ENCODE assay signal across 27 mouse cellular contexts in genomic region chr10:110917521-110917920, GRCm38 (mm10).
"Had no signal": no experiment of that assay in that cellular context is flagged by ENCODE, and none has a peak within 500 bp of the region (broad histone marks: within the 10 kb centered on the region; RNA-seq: fewer than 3 reads in every experiment).

No protein-coding gene starts in this region.

- H3K9me3 ChIP-seq: embryonic facial prominence, embryonic 12.5 days; embryonic facial prominence, embryonic 13.5 days; embryonic facial prominence, embryonic 15.5 days; forebrain, embryonic 12.5 days; forebrain, embryonic 13.5 days; forebrain, embryonic 15.5 days had no signal

- H3K4me2 ChIP-seq: embryonic facial prominence, embryonic 15.5 days; forebrain, embryonic 12.5 days; forebrain, embryonic 13.5 days; forebrain, embryonic 15.5 days had no signal

- ATAC-seq: forebrain, embryonic 13.5 days; forebrain, embryonic 14.5 days; forebrain, embryonic 15.5 days; forebrain, embryonic 16.5 days; forebrain, postnatal 0 days had no signal

- H3K27ac ChIP-seq: embryonic facial prominence, embryonic 15.5 days; forebrain, embryonic 10.5 days; forebrain, embryonic 12.5 days; forebrain, embryonic 13.5 days; forebrain, embryonic 15.5 days; gastrocnemius, adult 2 months; heart, adult 2 months had no signal

- H3K27me3 ChIP-seq: embryonic facial prominence, embryonic 12.5 days; embryonic facial prominence, embryonic 13.5 days; embryonic facial prominence, embryonic 15.5 days; forebrain, embryonic 12.5 days; forebrain, embryonic 13.5 days; forebrain, embryonic 15.5 days had no signal

- H3K4me3 ChIP-seq: embryonic facial prominence, embryonic 12.5 days; embryonic facial prominence, embryonic 13.5 days; embryonic facial prominence, embryonic 15.5 days; erythroblast, embryonic 14.5 days; forebrain, embryonic 10.5 days; forebrain, embryonic 12.5 days; forebrain, embryonic 13.5 days; forebrain, embryonic 15.5 days; gastrocnemius, adult 2 months; heart, adult 2 months had no signal

- DNase-seq: cerebellum, adult 2 months; cerebellum, adult 8-10 months; cerebellum, adult 9-10 months; cerebellum, adult 9-11 months; cerebellum, postnatal 10 days; cerebellum, postnatal 14 days; cerebellum, postnatal 25 days; cerebellum, postnatal 36 days; embryo, embryonic 11 days; forebrain, postnatal 0 days; gastrocnemius, adult 2 months; gastrocnemius, postnatal 10 days; gastrocnemius, postnatal 14 days; gastrocnemius, postnatal 25 days; gastrocnemius, postnatal 36 days; heart, adult 18-20 months; heart, adult 2 months had no signal

- H3K36me3 ChIP-seq: embryonic facial prominence, embryonic 12.5 days; embryonic facial prominence, embryonic 13.5 days; embryonic facial prominence, embryonic 15.5 days; forebrain, embryonic 10.5 days; forebrain, embryonic 12.5 days; forebrain, embryonic 15.5 days had no signal

- H3K9ac ChIP-seq: embryonic facial prominence, embryonic 12.5 days; embryonic facial prominence, embryonic 13.5 days; embryonic facial prominence, embryonic 15.5 days; forebrain, embryonic 12.5 days; forebrain, embryonic 13.5 days; forebrain, embryonic 15.5 days; forebrain, postnatal 0 days had no signal
